Mouse (Mus musculus) gonadal fat pad, adult 2 months (tissue): ENCODE data around the gene H2afv. TPM values are rescaled to one million over a fixed set of nuclear protein-coding genes. Genes with fewer than 3 reads are reported as not detected.
"Not testable (repeated sequence)": the region's sequence is repeated elsewhere in the genome, so short reads cannot be mapped to it uniquely, and the experiment has no call there.

ENCODE experiments used
- DNase-seq: peaks from one replicate; pipeline ENCODE4 v3.0.0-alpha.2; 2012; ENCODE audit warnings: low read depth
- polyA plus RNA-seq: library from polyadenylated mRNA; depleted of rRNA; stranded (reverse); fragments of >200 nt; gene quantifications from 2 replicates; pipeline ENCODE4 v1.2.3, GENCODE M21; 2012

H2afv gene
- polyA plus RNA-seq, 1 experiment: 40.6 TPM

DNA sequence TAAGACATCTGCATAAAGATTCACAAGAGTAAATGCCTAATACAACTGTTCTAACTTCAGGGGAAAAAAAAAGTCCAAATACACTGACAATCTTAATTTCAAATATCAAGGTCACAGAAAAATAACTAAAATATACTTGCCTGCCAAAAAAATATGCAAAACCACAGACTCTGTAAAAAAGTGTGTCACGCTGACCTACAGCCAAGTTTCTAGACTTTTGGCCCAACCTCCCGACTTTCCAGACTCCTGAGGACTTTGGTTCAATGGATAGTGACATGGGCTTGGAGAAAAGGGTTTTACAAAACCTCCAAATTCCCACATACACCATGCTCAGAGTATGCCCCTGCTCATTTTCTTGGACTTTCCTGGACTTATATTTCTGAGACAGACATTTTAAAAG is 24.3 kb upstream of the H2afv start:
- no peak for DNase-seq

DNA sequence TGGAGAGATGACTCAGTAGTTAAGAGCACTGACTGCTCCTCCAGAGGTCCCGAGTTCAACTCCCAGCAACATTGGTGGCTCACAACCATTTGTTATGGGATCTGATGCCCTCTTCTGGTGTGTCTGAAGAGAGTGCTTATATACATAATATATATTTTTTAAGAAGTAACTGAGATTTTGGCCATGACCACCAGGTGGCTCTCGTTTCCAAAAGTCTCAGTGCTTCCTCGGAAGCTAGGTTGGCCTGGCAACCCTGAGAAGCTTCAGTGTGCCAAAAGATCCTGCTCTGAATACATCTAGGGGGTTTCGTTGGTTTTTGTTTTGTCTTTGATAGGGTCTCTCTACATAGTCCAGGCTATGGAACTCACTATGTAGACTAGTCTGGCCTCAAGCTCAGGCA is 20.9 kb upstream of the H2afv start:
- DNase-seq: no peak

DNA sequence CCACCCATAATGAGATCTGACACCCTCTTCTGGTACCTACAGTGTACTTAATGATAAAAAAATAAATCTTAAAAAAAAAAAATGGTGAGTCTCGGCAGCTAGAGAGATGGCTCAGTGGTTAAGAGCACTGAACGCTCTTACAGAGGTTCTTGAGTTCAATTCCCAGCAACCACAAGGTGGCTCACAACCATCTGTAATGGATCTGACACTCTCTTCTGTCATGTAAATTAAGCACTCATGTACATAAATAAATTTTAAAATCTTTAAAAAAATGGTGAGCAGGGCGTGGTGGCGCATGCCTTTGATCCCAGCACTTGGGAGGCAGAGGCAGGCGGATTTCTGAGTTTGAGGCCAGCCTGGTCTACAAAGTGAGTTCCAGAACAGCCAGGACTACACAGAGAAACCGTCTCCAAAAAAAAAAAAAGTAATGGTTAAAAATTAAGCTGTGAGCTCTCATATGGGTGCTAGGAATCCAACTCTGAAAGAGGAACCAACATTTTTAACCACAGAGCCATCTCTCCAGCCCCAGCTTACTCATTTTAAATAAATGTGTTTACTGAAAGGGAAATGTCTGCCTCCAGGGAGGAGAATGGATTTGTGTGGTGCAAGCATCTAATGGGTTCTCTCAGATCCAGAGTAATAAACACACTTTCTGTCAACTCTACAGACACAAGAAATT is 19.1 kb upstream of the H2afv start:
- no peak for DNase-seq

DNA sequence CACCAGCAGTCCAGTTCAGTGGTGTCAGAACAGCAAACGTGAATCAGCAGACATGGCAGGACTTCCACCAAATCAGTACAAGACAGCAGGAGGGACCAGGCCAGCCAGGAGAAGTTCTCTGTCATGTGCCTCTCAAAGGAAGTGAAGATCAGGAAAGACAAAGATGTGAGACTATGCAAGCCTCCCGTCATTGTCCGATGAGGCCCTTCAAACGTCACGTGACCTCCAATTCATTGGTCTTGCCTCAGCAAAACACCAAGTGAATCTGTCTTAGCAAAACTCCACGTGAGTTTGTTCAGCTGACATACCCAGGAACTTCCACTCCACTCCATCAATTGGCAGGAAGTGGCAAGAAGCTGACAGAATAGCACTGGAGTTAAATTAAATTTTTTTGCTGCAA is 11.8 kb upstream of the H2afv start:
- DNase-seq: no peak

DNA sequence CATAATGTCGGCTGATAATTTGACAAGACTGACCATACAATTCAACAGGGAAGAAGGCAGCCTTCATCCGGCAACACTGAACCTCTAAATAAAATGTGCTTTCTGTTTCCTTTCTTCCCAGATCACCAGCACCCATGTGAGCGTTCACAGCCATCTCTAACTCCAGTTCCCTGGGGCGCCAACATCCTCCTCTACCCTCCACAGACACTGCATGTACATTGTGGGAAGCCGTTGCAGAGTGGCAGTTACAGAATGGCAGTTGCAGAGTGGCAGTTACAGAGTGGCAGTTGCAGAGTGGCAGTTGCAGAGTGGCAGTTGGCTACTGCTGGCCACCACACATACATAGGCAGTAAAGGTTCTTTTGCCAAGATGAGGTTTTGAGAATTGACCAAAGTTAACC is 3.9 kb upstream of the H2afv start:
- not testable (repeated sequence) for DNase-seq

DNA sequence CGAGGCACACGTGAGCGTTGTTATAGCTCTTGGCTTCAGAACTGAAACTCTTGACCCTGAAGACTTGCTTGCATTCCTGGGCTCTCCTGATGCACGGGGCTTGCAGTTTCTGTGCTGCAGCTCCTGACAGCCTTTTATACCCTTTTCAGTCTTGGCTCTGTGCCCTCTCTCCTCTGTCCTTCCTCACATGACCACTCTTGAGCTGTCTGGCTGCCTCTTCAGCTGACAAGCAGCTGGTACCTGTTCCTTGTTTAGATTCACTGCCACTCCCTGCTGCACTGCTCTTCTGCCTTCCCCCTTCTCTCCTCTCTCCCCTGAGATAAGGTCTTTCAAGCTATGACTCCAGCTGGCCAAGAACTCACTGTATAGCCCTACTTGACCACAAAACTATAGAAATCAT is 3.2 kb upstream of the H2afv start:
- DNase-seq: no peak

DNA sequence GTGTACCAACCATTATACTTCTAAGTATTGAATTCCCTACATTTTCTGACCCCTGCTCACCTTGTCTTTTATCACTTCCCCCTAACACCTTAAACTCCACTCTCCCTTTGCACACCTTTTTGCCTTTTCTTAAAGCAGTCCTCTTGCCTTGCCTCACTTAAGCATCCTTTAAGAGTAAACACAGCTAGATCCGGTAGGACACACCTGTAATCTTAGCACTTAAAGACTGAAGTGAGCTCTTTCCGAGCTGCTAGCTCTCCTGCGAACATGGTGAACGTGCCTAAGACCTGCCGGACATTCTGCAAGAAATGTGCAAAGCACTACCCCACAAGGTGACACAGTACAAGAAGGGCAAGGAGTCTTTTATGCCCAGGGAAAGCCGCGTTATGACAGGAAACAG is 1.7 kb upstream of the H2afv start:
- no peak for DNase-seq

DNA sequence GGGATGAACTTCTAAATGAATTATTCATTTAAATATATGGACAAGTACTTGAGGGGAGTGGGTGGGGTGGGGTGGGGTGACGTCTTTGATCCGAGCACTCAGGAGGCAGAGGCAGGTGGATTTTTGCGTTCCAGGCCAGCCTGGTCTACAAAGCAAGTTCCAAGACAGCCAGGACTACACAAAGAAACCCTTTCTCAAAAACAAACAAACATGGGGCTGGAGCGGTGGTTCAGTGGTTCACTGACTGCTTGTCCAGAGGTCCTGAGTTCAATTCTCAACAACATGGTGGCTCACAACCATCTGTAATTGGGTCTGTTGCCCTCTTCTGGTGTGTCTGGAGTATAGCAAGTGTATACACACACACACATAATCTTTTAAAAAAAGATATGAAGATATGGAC is 1.2 kb upstream of the H2afv start:
- no peak for DNase-seq

DNA sequence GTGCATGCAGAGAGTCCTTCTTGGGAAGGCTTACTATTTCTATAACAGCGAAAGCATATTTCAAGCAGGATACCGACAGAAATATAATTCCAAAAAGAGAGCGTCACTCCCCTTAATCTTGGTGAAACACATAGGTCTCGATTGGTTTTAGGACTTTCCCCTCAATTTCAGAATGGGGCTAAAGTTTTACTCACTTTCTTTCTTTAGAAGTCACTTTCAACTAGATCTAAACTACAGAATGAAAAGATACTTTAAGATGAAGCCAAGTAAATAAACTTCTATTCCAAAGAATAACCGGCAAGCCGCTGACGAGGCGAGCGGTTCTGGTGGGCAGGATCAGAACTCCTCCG is 541 bp downstream of the H2afv start:
- no peak for DNase-seq

DNA sequence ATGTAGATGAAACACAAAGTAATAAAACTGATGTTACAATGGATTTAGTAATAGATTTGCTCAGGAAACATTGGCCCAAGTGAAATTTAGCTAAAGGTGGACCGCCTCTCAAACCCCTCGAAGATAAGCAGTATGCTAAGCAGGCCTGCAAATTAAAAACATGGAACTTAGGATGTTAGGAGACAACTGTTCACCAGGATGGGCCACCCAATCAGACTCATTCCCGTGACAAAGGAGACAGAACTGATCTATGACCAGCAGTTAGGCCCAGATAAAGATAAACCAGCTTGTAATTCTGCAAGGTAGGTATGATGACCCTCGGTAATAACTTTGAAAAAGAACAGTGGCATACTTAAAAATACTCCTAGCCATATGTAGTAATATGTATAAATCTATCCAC is 1.1 kb downstream of the H2afv start:
- no peak for DNase-seq

DNA sequence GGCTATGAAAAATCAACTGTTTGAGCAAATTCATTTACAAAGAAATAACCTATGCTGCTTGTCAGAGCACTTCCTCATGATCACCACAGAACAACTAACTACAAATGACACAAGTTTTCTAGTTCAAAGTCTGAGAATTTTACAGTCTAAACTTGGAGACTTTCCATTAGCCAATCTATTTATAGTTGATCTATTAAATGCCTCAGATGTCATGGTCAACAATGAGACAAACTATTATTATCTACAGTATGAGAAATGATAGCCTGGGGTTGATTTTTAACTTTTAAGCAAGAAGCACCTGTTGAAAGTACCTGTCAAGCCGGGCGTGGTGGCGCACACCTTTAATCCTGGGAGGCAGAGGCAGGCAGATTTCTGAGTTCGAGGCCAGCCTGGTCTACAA is 1.7 kb downstream of the H2afv start:
- no peak for DNase-seq

DNA sequence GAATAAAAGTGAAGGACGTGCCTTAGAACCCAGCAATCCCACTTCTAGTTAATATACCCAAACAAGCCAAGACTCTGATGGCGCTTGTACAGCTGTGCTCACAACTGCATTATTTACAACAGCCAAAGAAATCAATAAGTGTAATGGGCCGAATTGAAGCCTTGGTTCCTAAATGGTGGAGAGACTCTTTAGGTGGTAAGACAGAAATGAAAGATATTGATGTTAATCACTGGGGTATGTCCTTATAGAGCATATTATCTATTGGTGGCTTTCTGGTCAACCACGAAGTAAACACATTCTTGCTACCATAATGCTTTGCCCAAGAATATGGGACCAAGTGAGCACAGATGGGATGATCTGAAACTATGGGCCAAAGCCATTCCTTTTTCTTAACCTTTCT is 4.1 kb downstream of the H2afv start:
- no peak for DNase-seq

DNA sequence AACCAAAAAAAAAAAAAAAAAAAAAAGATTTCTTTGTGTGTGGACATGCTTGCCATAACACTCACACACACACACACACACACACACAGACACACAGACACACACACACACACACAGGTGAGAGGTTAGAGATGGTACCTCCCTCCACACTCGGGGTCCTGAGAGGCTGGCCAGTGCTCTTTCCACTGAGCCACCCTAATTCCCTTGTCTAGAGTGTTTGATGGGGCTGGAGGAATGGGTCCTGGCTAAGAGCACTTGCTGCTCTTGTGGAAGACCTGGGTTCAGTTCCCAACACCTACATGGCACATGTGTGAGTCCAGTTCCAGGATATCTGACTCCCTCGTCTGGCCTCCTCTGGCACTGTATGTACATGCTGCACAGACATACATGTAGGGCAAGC is 6.6 kb downstream of the H2afv start:
- DNase-seq: no peak

DNA sequence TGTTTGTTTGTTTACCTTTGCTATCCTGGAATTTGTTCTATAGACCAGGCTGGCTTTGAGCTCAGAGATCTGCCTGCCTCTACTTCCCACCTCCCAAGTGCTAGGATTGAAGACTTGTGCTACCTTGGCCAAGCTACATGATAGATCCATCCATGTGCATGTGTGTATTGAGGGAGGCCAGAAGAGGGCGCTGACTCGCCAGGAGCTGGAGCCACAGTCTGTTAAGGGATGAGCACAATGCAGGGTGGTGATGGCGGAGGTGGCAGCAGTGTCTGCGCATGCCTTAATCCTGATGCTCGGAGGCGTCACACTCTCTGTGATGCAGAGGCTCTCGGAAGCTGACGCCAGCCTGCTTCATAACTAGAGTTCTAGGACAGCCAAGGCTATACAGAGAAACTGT is 7.8 kb downstream of the H2afv start:
- no peak for DNase-seq

DNA sequence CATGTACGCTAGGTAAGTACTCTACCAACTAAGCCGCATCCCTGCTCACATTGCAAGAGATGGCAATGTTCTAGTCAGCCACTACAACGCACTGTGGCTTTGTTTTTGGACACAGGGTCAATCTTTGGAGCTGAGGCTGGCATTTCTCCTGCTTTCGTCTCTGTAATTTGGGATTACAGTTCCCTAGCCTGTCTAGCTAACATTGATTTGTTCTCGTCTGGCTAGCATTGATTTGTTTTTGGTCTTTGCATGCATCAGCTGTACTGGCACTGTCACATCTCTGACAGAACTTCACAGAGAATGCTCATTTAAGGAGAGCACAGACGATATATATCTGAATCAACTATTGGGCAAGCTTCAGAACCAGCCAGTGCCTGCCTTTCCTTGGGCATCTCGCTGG is 14.1 kb downstream of the H2afv start:
- no peak for DNase-seq

DNA sequence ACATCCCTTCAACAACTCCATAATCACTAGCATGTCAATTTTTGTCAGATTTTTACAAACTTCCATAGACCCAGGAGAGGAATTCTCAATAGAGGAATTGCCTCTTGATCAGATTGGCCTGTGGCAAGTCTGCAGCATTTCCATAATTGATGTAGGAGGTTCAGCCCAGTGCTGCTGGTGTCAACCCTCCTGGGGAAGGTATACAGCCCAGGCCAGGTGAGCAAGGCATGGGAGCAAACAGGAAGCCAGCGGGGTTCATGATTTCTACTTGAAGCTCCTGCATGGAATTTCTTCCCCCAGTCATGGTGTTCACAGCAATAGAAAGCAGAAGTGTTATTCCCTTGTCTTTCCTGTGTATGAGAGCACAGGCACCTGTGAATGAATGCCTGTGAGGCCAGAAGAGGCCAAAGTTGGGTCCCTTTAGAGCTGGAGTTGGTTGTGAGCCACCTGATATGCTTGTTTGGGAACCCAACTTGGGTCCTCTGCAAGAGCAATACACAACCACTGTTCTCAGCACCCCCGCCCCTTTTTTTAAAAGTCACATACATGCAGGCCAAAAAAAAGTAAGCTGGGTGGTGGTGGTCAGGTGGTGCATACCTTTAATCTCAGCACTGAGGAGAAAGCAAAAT is 23.4 kb downstream of the H2afv start:
- DNase-seq: no peak

DNA sequence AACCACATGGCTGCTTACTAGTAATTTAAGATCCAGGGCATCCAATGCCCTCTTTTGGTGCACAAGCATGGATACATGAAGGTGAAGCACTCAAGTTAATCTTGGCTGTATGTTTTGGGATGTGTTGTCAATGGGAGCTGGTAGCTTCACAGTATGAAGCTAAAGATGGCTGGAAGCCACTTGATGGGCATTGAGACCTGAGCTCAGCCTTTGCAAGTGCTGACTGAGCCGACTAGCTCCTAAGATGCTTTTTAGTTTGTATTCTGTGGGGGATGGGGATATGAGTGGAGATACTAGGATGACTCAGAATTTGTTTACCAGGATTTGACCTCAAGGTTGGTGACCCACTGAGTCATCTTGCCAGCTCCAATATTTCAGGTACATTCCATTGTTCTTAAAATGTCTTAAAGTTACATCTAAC is 23.9 kb downstream of the H2afv start:
- DNase-seq: no peak

DNA sequence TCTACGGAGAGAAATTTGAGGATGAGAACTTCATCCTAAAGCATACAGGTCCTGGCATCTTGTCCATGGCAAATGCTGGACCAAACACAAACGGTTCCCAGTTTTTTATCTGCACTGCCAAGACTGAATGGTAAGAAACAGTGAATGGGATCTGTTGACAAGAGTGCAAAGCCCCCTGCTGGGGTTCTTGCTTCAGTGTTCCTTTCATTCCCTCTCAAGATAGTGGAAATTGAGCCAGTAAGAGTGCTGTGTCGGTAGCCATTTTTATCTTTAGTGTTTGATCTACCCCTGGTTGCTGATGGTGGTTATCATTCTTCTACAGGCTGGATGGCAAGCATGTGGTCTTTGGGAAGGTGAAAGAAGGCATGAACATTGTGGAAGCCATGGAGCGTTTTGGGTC is 25.1 kb downstream of the H2afv start:
- not testable (repeated sequence) for DNase-seq

DNA sequence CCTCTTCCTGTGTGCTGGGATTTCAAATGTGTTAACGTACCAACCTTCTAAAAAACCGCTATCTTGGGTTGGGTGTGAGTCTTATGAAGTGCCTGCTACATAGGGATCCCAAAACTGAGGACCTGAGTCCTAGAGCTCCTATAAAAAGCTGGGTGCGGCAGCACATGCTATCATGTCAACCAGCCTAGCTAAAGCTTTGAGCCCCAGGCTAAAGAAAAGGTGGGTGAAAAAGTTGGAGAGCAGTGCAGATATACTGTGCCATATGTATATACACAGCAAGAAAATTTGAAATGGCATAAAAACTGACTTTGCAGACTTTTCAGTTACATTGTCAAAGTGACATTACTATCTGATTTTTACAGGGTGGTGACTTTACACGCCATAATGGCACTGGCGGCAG is 25.5 kb downstream of the H2afv start:
- DNase-seq: no peak

DNA sequence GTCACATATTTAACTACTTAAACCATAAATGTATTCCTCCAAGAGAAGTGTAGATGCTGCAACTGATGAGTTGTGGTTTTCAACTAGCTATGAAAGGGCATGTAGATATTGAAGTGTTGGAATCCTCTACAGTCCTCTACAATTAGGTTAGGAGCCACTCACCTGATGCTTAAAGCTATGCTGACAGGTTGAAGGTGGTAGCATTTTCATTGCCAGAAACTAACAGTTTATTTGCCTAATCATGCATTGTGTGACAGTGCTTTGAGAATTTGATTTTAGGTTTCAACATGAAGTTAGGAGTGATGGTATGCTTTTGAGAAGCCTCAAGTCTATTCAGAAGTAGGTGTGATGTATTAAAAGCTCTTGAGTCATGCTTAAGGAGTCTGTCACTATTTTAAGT is 26.8 kb downstream of the H2afv start:
- no peak for DNase-seq

DNA sequence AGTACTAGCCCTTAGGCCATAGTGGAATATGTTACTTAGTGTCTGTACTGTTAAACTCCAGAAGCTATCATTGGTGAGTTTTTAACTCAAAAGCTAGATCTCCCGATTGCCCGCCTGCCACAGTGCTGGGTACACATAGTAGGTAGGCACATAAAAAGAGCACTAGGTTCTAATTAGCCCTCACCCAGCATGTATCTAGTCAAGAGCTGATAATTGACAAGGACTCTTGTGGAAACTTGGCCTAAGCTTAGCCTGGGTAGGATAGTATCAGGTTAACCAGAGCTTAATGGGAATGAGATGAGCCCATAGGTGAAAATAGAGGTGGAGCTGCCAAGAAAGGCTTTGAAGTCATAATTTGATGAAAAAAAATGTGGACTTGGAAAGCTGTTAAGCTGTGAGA is 27.2 kb downstream of the H2afv start:
- DNase-seq: no peak

DNA sequence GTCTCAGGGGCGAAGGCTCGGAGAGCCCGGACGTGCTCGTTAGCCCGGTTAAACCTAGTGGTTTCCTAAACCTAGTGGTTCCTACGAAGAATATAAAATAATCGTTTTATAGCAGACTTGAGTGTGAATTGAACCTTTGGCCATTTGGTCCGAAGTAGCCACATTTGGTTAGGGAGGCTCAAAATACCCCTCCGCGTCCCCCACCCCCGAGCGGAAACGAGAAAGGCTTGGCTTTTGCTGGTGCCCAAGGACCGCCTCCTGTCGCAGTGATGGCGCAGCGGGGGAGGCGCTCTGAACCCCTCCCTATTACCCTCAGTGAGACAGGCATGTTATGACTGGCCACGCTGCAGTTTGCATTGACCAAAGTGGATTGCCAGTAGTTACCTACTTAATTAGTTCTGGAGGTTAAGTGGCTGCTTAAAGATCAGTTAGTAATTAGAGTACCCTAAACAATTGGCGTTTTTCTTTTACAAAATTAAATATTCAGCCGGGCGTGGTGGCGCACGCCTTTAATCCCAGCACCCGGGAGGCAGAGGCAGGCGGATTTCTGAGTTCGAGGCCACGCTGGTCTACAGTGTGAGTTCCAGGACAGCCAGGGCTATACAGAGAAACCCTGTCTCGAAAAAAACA is 27.7 kb downstream of the H2afv start:
- DNase-seq: no peak

DNA sequence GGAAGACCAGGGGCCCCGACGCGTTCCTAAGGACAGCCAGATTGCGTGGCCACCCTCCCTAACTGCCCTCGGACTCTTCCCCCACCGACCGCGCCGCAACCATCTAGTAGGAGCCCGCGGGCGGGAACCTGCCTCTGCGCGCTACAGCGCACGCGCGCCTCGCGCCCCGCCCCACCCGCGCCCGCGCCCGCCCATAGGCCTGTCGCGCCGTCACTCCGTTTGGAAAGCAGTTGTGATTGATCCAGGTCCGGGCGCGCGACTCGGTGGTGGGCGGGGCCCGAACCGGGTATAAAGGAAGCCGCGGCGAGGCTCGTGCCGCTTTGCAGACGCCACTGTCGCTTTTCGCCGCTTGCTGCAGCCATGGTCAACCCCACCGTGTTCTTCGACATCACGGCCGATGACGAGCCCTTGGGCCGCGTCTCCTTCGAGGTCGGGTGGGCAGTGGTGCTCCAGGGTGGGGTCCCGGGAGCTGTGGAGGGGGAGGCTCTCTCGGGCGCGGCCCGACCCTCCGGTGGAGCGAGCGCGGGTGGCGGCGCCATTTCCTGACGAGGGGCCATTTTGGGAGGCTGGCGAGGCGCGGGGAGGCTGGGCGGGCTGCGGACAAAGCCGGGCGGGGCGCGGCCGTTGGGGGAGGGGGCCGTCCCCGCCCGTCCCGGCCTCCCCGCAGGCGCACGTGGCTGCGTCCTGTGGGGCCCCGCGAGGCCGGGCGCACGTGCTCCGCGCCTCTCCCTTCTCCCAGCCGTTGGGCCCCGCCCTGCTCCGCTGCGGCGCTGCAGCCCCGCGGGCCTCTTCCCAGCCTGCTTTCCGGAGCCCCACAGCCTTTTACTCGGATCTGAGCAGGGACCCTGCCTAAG is 28.5 kb downstream of the H2afv start:
- no peak for DNase-seq
